Mouse (Mus musculus) lung, embryonic 14.5 days (tissue): ENCODE data around the gene Gm266. TPM values are rescaled to one million over a fixed set of nuclear protein-coding genes. Genes with fewer than 3 reads are reported as not detected.

Experiments used
- ATAC-seq: fragments of 200-750 bp; cut with Nextera tagmentation; 2 replicates; pipeline ENCODE4 v1.8.0; 2017; ENCODE audit warnings: mild to moderate bottlenecking, moderate TSS enrichment, moderate library complexity; ENCODE audit not compliant: insufficient read depth
- DNase-seq: peaks from one replicate; pipeline ENCODE4 v3.0.0-alpha.2; 2015
- H3K27ac ChIP-seq: fragments of 300-500 bp; sonication (generic); 2 replicates; pipeline ENCODE4 v1.5.1; 2014; ENCODE audit warnings: low read depth, mild to moderate bottlenecking, moderate library complexity
- H3K27me3 ChIP-seq: fragments of 300-500 bp; sonication (generic); 2 replicates; pipeline ENCODE4 v1.6.1; 2014; ENCODE audit warnings: low read length, control low read depth; ENCODE audit not compliant: insufficient read depth
- H3K36me3 ChIP-seq: fragments of 300-500 bp; sonication (generic); 2 replicates; pipeline ENCODE4 v1.6.1; 2014; ENCODE audit warnings: control low read depth; ENCODE audit not compliant: insufficient read depth
- H3K4me1 ChIP-seq: fragments of 300-500 bp; sonication (generic); 2 replicates; pipeline ENCODE4 v1.6.1; 2014; ENCODE audit warnings: antibody characterized with exemption, control low read depth; ENCODE audit not compliant: insufficient read depth
- H3K4me2 ChIP-seq: fragments of 300-500 bp; sonication (generic); 2 replicates; pipeline ENCODE4 v1.6.1; 2014; ENCODE audit warnings: mild to moderate bottlenecking
- H3K4me3 ChIP-seq: fragments of 300-500 bp; sonication (generic); 2 replicates; pipeline ENCODE4 v1.5.1; 2014; ENCODE audit warnings: low read depth, low read length
- H3K9ac ChIP-seq: fragments of 300-500 bp; sonication (generic); 2 replicates; pipeline ENCODE4 v1.6.1; 2014
- H3K9me3 ChIP-seq: fragments of 300-500 bp; sonication (generic); 2 replicates; pipeline ENCODE4 v1.6.1; 2016; ENCODE audit warnings: low read depth, low read length, control low read depth
- CTCF ChIP-seq: IDR thresholded peaks from 2 replicates; pipeline ENCODE4 v1.5.1; 2016; ENCODE audit warnings: antibody characterized with exemption, low read depth
- WGBS: fragments of 180-500 bp; shearing (Covaris S2); extraction: QIAGEN DNeasy Blood & Tissue Kit; methylation state at CpG from one replicate; pipeline ENCODE4 v1.1.7; 2014; 5-methylcytosine and 5-hydroxymethylcytosine counted together
- polyA plus RNA-seq: library from polyadenylated mRNA; unstranded; fragments of >200 nt; fragmentation: Nextera tagmentation; extraction: Ambion mirVana; gene quantifications from 2 replicates; pipeline ENCODE4 v1.2.1, GENCODE M21; 2014

Gm266 gene
- polyA plus RNA-seq, 1 experiment from 2014 or later = 10.8 TPM

GRCm38 (mm10) chr12:111520994-111521393, 35.4 kb upstream of the Gm266 start:
- no peak for TF ChIP-seq CTCF
- no peaks in the 10 kb centered on the region for H3K9me3 ChIP-seq
- H3K27me3 ChIP-seq = no peaks in the 10 kb centered on the region
- H3K36me3 ChIP-seq = no peaks in the 10 kb centered on the region
- 80% methylated on average over 2 of the region's 2 CpGs for WGBS
- ATAC-seq (no peak), DNase-seq (no peak)
- no peak overlapping the region for H3K9ac ChIP-seq
- no peak overlapping the region for H3K4me2 ChIP-seq
- H3K4me3 ChIP-seq = no peak overlapping the region
- H3K4me1 ChIP-seq = no peaks in the 10 kb centered on the region
- H3K27ac ChIP-seq = no peak overlapping the region

GRCm38 (mm10) chr12:111519821-111520220, 34.2 kb upstream of the Gm266 start:
- no peaks in the 10 kb centered on the region for H3K9me3 ChIP-seq
- no peak for ATAC-seq
- TF ChIP-seq CTCF = no peak
- no peaks in the 10 kb centered on the region for H3K27me3 ChIP-seq
- no peaks in the 10 kb centered on the region for H3K36me3 ChIP-seq
- H3K27ac ChIP-seq = no peak overlapping the region
- no peak overlapping the region for H3K4me2 ChIP-seq
- H3K4me1 ChIP-seq = no peaks in the 10 kb centered on the region
- WGBS = 42% methylated on average over 5 of the region's 5 CpGs
- no peak overlapping the region for H3K4me3 ChIP-seq
- H3K9ac ChIP-seq = no peak overlapping the region
- no peak for DNase-seq

- ATAC-seq = no peak
- no peak for TF ChIP-seq CTCF
These were observed 32.8 kb upstream of the Gm266 start for GRCm38 (mm10) chr12:111518391-111518790.

GRCm38 (mm10) chr12:111517901-111518300, 32.3 kb upstream of the Gm266 start:
- H3K27ac ChIP-seq = peak overlapping the region; percentile 24; the same call in 1 of the 2 replicates
- no peak for TF ChIP-seq CTCF
- no peaks in the 10 kb centered on the region for H3K36me3 ChIP-seq
- DNase-seq (no peak), ATAC-seq (no peak; the same call in 1 of the 2 replicates)
- no peak overlapping the region for H3K4me3 ChIP-seq
- 32% methylated on average over 4 of the region's 4 CpGs for WGBS
- no peaks in the 10 kb centered on the region for H3K27me3 ChIP-seq
- H3K4me1 ChIP-seq = no peaks in the 10 kb centered on the region
- H3K9me3 ChIP-seq = no peaks in the 10 kb centered on the region
- no peak overlapping the region for H3K4me2 ChIP-seq
- H3K9ac ChIP-seq = no peak overlapping the region

More at GRCm38 (mm10) chr12:111518391-111518790, 32.8 kb upstream of the Gm266 start:
- H3K9me3 ChIP-seq = no peaks in the 10 kb centered on the region
- no peak for DNase-seq
- H3K4me2 ChIP-seq = no peak overlapping the region
- no peaks in the 10 kb centered on the region for H3K4me1 ChIP-seq
- H3K4me3 ChIP-seq = no peak overlapping the region
- peak overlapping the region; percentile 24; the same call in 1 of the 2 replicates for H3K27ac ChIP-seq
- no peaks in the 10 kb centered on the region for H3K36me3 ChIP-seq
- 73% methylated on average over 9 of the region's 9 CpGs for WGBS
- no peaks in the 10 kb centered on the region for H3K27me3 ChIP-seq
- H3K9ac ChIP-seq = no peak overlapping the region

GRCm38 (mm10) chr12:111516826-111517225, 31.2 kb upstream of the Gm266 start:
- peak overlapping the region; percentile 6; the same call in 1 of the 2 replicates for H3K27ac ChIP-seq
- no peaks in the 10 kb centered on the region for H3K36me3 ChIP-seq
- no peak for ATAC-seq
- TF ChIP-seq CTCF = no peak
- H3K4me2 ChIP-seq = no peak overlapping the region
- H3K27me3 ChIP-seq = no peaks in the 10 kb centered on the region
- no peaks in the 10 kb centered on the region for H3K9me3 ChIP-seq
- no peak overlapping the region for H3K4me3 ChIP-seq
- no peak overlapping the region for H3K9ac ChIP-seq
- no peaks in the 10 kb centered on the region for H3K4me1 ChIP-seq
- no peak for DNase-seq
- 77% methylated on average over 6 of the region's 6 CpGs for WGBS

GRCm38 (mm10) chr12:111515920-111516319, 30.3 kb upstream of the Gm266 start:
- Histone ChIP-seq H3K27ac (no peak overlapping the region), H3K36me3 (no peaks in the 10 kb centered on the region), H3K4me2 (no peak overlapping the region), H3K9ac (no peak overlapping the region), H3K9me3 (no peaks in the 10 kb centered on the region), H3K4me1 (no peaks in the 10 kb centered on the region), H3K27me3 (no peaks in the 10 kb centered on the region), H3K4me3 (no peak overlapping the region)
- DNase-seq (no peak), ATAC-seq (no peak)
- WGBS = 82% methylated on average over 5 of the region's 5 CpGs
- no peak for TF ChIP-seq CTCF

- TF ChIP-seq CTCF = no peak
- DNase-seq (no peak), ATAC-seq (no peak)
- Histone ChIP-seq H3K4me2 (no peak overlapping the region), H3K36me3 (no peaks in the 10 kb centered on the region), H3K27me3 (no peaks in the 10 kb centered on the region), H3K4me1 (no peaks in the 10 kb centered on the region), H3K4me3 (no peak overlapping the region), H3K9ac (no peak overlapping the region), H3K27ac (no peak overlapping the region; the same call in 1 of the 2 replicates), H3K9me3 (no peaks in the 10 kb centered on the region)
- WGBS = 76% methylated on average over 7 of the region's 7 CpGs
These were observed 29.4 kb upstream of the Gm266 start for GRCm38 (mm10) chr12:111514874-111515649.
